Mouse (Mus musculus) right cerebral cortex, postnatal 36 days (tissue): ENCODE results near the gene 3830403N18Rik.
"Not testable (repeated sequence)": the region's sequence is repeated elsewhere in the genome, so short reads cannot be mapped to it uniquely, and the experiment has no call there.

Experiments used
- DNase-seq, 2 experiments: peaks; one replicate each; pipeline ENCODE4 v3.0.0; 2022; ENCODE audit warnings: low spot score in 2 of 2, mixed read lengths in 1 of 2

Gene 3830403N18Rik

GRCm38 (mm10) chrX:56136336-56136909, at the start of gene 3830403N18Rik:
3830403N18Rik (plus strand) TSS chrX:56136572.
- DNase-seq = not testable (repeated sequence)

DNA sequence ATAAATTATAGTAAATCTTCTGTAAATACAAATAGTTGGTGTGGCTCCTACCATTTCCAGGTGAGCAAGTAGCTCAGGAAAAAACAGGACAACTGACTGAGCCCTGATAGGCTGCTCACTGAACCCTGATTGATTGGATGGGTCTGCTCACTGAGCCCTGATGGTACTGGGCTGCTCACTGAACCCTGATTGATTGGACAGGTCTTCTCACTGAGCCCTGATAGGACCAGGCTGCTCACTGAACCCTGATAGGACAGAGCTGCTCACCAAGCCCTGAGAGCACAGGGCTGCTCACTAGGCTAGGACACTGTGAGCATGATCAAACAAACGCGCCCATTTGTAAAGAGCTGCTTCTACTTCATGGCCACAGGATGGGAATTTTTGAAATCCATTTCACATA, 15.0 kb downstream of the 3830403N18Rik start:
- no peak for DNase-seq

GRCm38 (mm10) chrX:56186449-56186848, 50.1 kb downstream of the 3830403N18Rik start:
- DNase-seq = not testable (repeated sequence)
